Comparison of ENCODE assay signal across 20 mouse cellular contexts in genomic region chr16:95363632-95364465, GRCm38 (mm10).
DNase-seq lines count a peak whose midpoint lies in the region; ATAC-seq and TF ChIP-seq lines count a peak whose summit lies in the region.
"Had no signal": no experiment of that assay in that cellular context is flagged by ENCODE, and none has a peak within 500 bp of the region (broad histone marks: within the 10 kb centered on the region; RNA-seq: fewer than 3 reads in every experiment).

No protein-coding gene starts in this region.

- H3K36me3 ChIP-seq in forebrain, embryonic 13.5 days (ENCODE audit: poor library complexity, severe bottlenecking), result no peaks in the 10 kb centered on the region
- H3K36me3 ChIP-seq in forebrain, embryonic 11.5 days (ENCODE audit: control insufficient read depth, insufficient read depth, low read length), result no peaks in the 10 kb centered on the region
- 0 out of 2 replicates have a peak, but pooled peaks cover 6% of the 10 kb centered on the region for H3K36me3 ChIP-seq in lung, embryonic 14.5 days (ENCODE audit: insufficient read depth)
- no peaks in the 10 kb centered on the region for H3K36me3 ChIP-seq in forebrain, embryonic 16.5 days (ENCODE audit: control insufficient read depth, insufficient read depth)
- H3K36me3 ChIP-seq in stomach, embryonic 15.5 days, result no peaks in the 10 kb centered on the region
- H3K36me3 ChIP-seq: heart, embryonic 15.5 days; liver, embryonic 13.5 days; midbrain, embryonic 15.5 days had no signal

- TF ChIP-seq CTCF in lung, embryonic 14.5 days (IDR thresholded peaks at IDR 0.05; ENCODE audit: low read depth), result no peak

- 74% methylated on average over 17 of the region's 18 CpGs for WGBS in forebrain, embryonic 13.5 days
- 82% methylated on average over 18 of the region's 18 CpGs for WGBS in forebrain, embryonic 11.5 days
- 56% methylated on average over 17 of the region's 18 CpGs for WGBS in lung, embryonic 14.5 days
- WGBS in forebrain, embryonic 16.5 days, result 53% methylated on average over 17 of the region's 18 CpGs
- WGBS in stomach, embryonic 15.5 days, result 66% methylated on average over 18 of the region's 18 CpGs

- no peak for DNase-seq in forebrain, embryonic 11.5 days (ENCODE audit: low spot score)
- DNase-seq in lung, embryonic 14.5 days, result peak; percentile 43
- DNase-seq in lung, postnatal 10 days, result no peak
- no peak for DNase-seq in right cerebral cortex, postnatal 10 days (ENCODE audit: low spot score in 2 of 2)
- DNase-seq in cerebellum, postnatal 36 days, result no peak
- DNase-seq: adrenal gland, adult 8-10 months; cerebellum, adult 11-12 months; cerebellum, postnatal 25 days; gastrocnemius, adult 2 months; heart, adult 18-20 months; kidney, postnatal 4 days; liver, embryonic 13.5 days; right cerebral cortex, adult 18-20 months; spleen, adult 18-20 months; thymus, postnatal 4 days had no signal

- peaks cover 12% of the 10 kb centered on the region; the same call in 1 of the 2 replicates for H3K4me1 ChIP-seq in forebrain, embryonic 13.5 days
- H3K4me1 ChIP-seq in forebrain, embryonic 11.5 days (replicated peaks; ENCODE audit: control insufficient read depth, insufficient read depth, low read length), result no peaks in the 10 kb centered on the region
- 0 out of 2 replicates have a peak, but pooled peaks cover 3% of the 10 kb centered on the region for H3K4me1 ChIP-seq in lung, embryonic 14.5 days (ENCODE audit: insufficient read depth)
- peaks cover 8% of the 10 kb centered on the region; the same call in 1 of the 2 replicates for H3K4me1 ChIP-seq in forebrain, embryonic 16.5 days (replicated peaks; ENCODE audit: control insufficient read depth, insufficient read depth, low read length)
- H3K4me1 ChIP-seq in stomach, embryonic 15.5 days, result no peaks in the 10 kb centered on the region
- H3K4me1 ChIP-seq: liver, embryonic 13.5 days; midbrain, embryonic 15.5 days had no signal

- peak; percentile 51; the same call in 1 of the 2 replicates for ATAC-seq in forebrain, embryonic 13.5 days
- ATAC-seq in forebrain, embryonic 11.5 days (replicated peaks; ENCODE audit: low FRiP score), result no peak
- ATAC-seq in lung, embryonic 14.5 days (ENCODE audit: insufficient read depth), result peak; percentile 38; the same call in 1 of the 2 replicates
- peak; percentile 74 for ATAC-seq in forebrain, embryonic 16.5 days
- no peak for ATAC-seq in stomach, embryonic 15.5 days (ENCODE audit: insufficient read depth, low FRiP score, low read depth)
- ATAC-seq: midbrain, embryonic 15.5 days had no signal

- no peaks in the 10 kb centered on the region for H3K27me3 ChIP-seq in forebrain, embryonic 13.5 days
- no peaks in the 10 kb centered on the region for H3K27me3 ChIP-seq in forebrain, embryonic 11.5 days (ENCODE audit: control insufficient read depth, insufficient read depth, low read length)
- no peaks in the 10 kb centered on the region for H3K27me3 ChIP-seq in lung, embryonic 14.5 days (ENCODE audit: insufficient read depth, low read length)
- H3K27me3 ChIP-seq in forebrain, embryonic 16.5 days (replicated peaks; ENCODE audit: control insufficient read depth, insufficient read depth, low read length), result no peaks in the 10 kb centered on the region
- no peaks in the 10 kb centered on the region for H3K27me3 ChIP-seq in stomach, embryonic 15.5 days (replicated peaks)
- H3K27me3 ChIP-seq: heart, embryonic 15.5 days; liver, embryonic 13.5 days; midbrain, embryonic 15.5 days had no signal

- no peaks in the 10 kb centered on the region for H3K9me3 ChIP-seq in forebrain, embryonic 13.5 days (replicated peaks)
- no peaks in the 10 kb centered on the region for H3K9me3 ChIP-seq in forebrain, embryonic 11.5 days (ENCODE audit: control insufficient read depth, low read length)
- no peaks in the 10 kb centered on the region for H3K9me3 ChIP-seq in lung, embryonic 14.5 days (ENCODE audit: low read depth, low read length)
- no peaks in the 10 kb centered on the region for H3K9me3 ChIP-seq in forebrain, embryonic 16.5 days (ENCODE audit: control insufficient read depth, low read length)
- H3K9me3 ChIP-seq in stomach, embryonic 15.5 days, result no peaks in the 10 kb centered on the region
- H3K9me3 ChIP-seq: heart, embryonic 15.5 days; liver, embryonic 13.5 days; midbrain, embryonic 15.5 days had no signal

- no peak overlapping the region for H3K9ac ChIP-seq in forebrain, embryonic 13.5 days
- no peak overlapping the region for H3K9ac ChIP-seq in forebrain, embryonic 11.5 days (ENCODE audit: low read length)
- no peak overlapping the region for H3K9ac ChIP-seq in lung, embryonic 14.5 days
- no peak overlapping the region for H3K9ac ChIP-seq in forebrain, embryonic 16.5 days (replicated peaks; ENCODE audit: low read depth, low read length)
- H3K9ac ChIP-seq in stomach, embryonic 15.5 days, result no peak overlapping the region
- H3K9ac ChIP-seq: heart, embryonic 15.5 days; liver, embryonic 13.5 days; midbrain, embryonic 15.5 days had no signal

- H3K4me2 ChIP-seq in forebrain, embryonic 13.5 days, result no peak overlapping the region
- H3K4me2 ChIP-seq in forebrain, embryonic 11.5 days (ENCODE audit: low read depth, low read length, severe bottlenecking), result no peak overlapping the region
- H3K4me2 ChIP-seq in lung, embryonic 14.5 days, result no peak overlapping the region
- peak overlapping the region; percentile 16; the same call in 1 of the 2 replicates for H3K4me2 ChIP-seq in forebrain, embryonic 16.5 days (ENCODE audit: low read length)
- H3K4me2 ChIP-seq in stomach, embryonic 15.5 days, result no peak overlapping the region
- H3K4me2 ChIP-seq: heart, embryonic 15.5 days; liver, embryonic 13.5 days; midbrain, embryonic 15.5 days had no signal

- H3K4me3 ChIP-seq in forebrain, embryonic 13.5 days, result no peak overlapping the region
- H3K4me3 ChIP-seq in forebrain, embryonic 11.5 days (ENCODE audit: low read depth, low read length), result no peak overlapping the region
- no peak overlapping the region for H3K4me3 ChIP-seq in lung, embryonic 14.5 days (ENCODE audit: low read depth, low read length)
- H3K4me3 ChIP-seq in forebrain, embryonic 16.5 days (replicated peaks; ENCODE audit: low read length), result no peak overlapping the region
- H3K4me3 ChIP-seq in stomach, embryonic 15.5 days (replicated peaks), result no peak overlapping the region
- H3K4me3 ChIP-seq: gastrocnemius, adult 2 months; heart, embryonic 15.5 days; liver, embryonic 13.5 days; midbrain, embryonic 15.5 days had no signal

- H3K27ac ChIP-seq in forebrain, embryonic 13.5 days, result no peak overlapping the region
- H3K27ac ChIP-seq in forebrain, embryonic 11.5 days (ENCODE audit: low read depth, low read length), result no peak overlapping the region
- 0 out of 2 replicates have a peak overlapping the region, but pooled peaks have one; percentile 44 for H3K27ac ChIP-seq in lung, embryonic 14.5 days (ENCODE audit: low read depth)
- no peak overlapping the region for H3K27ac ChIP-seq in forebrain, embryonic 16.5 days (ENCODE audit: low read length)
- H3K27ac ChIP-seq in stomach, embryonic 15.5 days, result peak overlapping the region; percentile 68; the same call in 1 of the 2 replicates
- H3K27ac ChIP-seq: gastrocnemius, adult 2 months; heart, embryonic 15.5 days; liver, embryonic 13.5 days; midbrain, embryonic 15.5 days had no signal

Comparison
In these comparisons a context has a peak if more than half of its experiments do, and no peak if none do; other contexts are left out.
1. ATAC-seq: peak in forebrain, embryonic 13.5 days (single experiment), lung, embryonic 14.5 days (single experiment) and forebrain, embryonic 16.5 days (single experiment); none in forebrain, embryonic 11.5 days (single experiment) and stomach, embryonic 15.5 days (single experiment).
2. H3K27ac ChIP-seq: peak in lung, embryonic 14.5 days (single experiment) and stomach, embryonic 15.5 days (single experiment); none in forebrain, embryonic 13.5 days (single experiment), forebrain, embryonic 11.5 days (single experiment) and forebrain, embryonic 16.5 days (single experiment).